Mouse (Mus musculus): Measurements from ENCODE around the gene Hsd17b2.

DNA sequence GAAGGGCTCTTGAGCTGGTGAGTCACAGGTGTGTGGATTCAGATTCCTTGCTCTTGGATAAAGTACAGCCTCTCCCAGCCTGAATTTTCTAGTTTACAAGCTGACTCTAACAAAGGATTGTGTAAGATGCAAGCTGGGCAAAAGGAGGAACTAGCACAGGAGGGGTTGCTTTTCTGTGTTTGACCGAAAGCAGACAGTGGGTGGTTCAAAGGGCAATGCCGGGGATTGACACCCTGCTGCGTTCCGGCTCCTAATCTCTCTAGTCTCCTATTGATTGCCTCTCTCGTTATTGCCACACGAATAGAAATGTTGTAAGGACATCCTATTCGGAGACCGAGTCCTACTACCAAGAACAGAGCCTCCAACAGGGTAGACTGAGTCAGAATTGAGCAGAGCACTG lies 1.0 kb upstream of the Hsd17b2 start:
- TF ChIP-seq CTCF (IDR thresholded peaks at IDR 0.05; ENCODE audit: extremely low read depth, insufficient read depth, insufficient read length, insufficient replicate concordance), result no peak
- no peak for TF ChIP-seq POLR2A (IDR thresholded peaks at IDR 0.05; ENCODE audit: low read depth, low read length)
